Mouse (Mus musculus) heart, postnatal 0 days (tissue): ENCODE data around the gene Tacc3.

Experiments used
- CTCF ChIP-seq: IDR thresholded peaks from 2 replicates; pipeline ENCODE4 v1.5.1; 2016; ENCODE audit warnings: antibody characterized with exemption, control low read depth, low read depth
- EP300 ChIP-seq: IDR thresholded peaks from 2 replicates; pipeline ENCODE4 v1.6.1; 2016; ENCODE audit warnings: antibody characterized with exemption, low read depth

DNA sequence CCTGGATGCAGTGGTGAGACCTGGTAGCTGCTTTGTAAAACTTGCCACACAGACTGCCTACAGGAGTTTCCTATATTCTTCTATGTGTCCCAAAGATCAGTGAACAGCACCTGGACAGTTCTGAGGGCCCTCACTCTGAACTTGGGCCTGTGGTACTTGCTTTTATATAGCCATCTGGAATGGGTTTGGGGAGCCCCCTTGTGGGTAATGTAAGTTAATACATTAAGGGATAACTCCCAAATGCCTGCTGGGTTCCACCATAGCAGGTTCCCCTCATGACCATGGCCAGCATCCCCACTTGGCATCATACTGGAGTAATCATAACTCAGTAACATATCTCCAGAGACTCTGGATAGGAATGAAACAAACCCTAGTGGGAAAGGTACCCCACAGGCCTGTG is 10.3 kb downstream of the Tacc3 start:
- TF ChIP-seq CTCF (peak; percentile 45), EP300 (no peak)
